Mouse (Mus musculus): ENCODE measurements around the gene Catsperg1.

The Catsperg1 gene

GRCm38 (mm10) chr7:29158264-29158663 lies 55.6 kb downstream of the Catsperg1 start:
- Histone ChIP-seq H3K36me3 (ENCODE audit: insufficient read depth, low read length) (peaks cover 13% of the 10 kb centered on the region), H3K9me3 (ENCODE audit: low read length) (no peaks in the 10 kb centered on the region), H3K27me3 (ENCODE audit: insufficient read depth, low read length) (peaks cover 18% of the 10 kb centered on the region; the same call in 1 of the 2 replicates), H3K4me3 (replicated peaks; ENCODE audit: low read length) (peak overlapping the region; percentile 72), H3K4me1 (replicated peaks; ENCODE audit: low read depth, low read length) (peaks cover 78% of the 10 kb centered on the region)
- TF ChIP-seq POU5F1 (IDR thresholded peaks at IDR 0.05; ENCODE audit: borderline replicate concordance, low read length) (no peak), NANOG (IDR thresholded peaks at IDR 0.05; ENCODE audit: borderline replicate concordance, low read length) (no peak), CTCF (conservative IDR thresholded peaks at IDR 0.05; ENCODE audit: low read length) (no peak)

GRCm38 (mm10) chr7:29155838-29156782 lies 57.7 kb downstream of the Catsperg1 start, which contains the start of gene Fam98c:
Fam98c (minus strand) TSS chr7:29156234.
- Histone ChIP-seq H3K4me3 (replicated peaks; ENCODE audit: low read length) (peak within 1 kb of the TSS; percentile 99), H3K27me3 (ENCODE audit: insufficient read depth, low read length) (peaks cover 14% of the 10 kb centered on the region; the same call in 1 of the 2 replicates), H3K36me3 (ENCODE audit: insufficient read depth, low read length) (peaks cover 23% of the 10 kb centered on the region), H3K9me3 (ENCODE audit: low read length) (no peaks in the 10 kb centered on the region), H3K4me1 (replicated peaks; ENCODE audit: low read depth, low read length) (peaks cover 61% of the 10 kb centered on the region)
- TF ChIP-seq POU5F1 (IDR thresholded peaks at IDR 0.05; ENCODE audit: borderline replicate concordance, low read length): no peak
- TF ChIP-seq CTCF (conservative IDR thresholded peaks at IDR 0.05; ENCODE audit: low read length): no peak
- no peak for TF ChIP-seq NANOG (IDR thresholded peaks at IDR 0.05; ENCODE audit: borderline replicate concordance, low read length)

DNA sequence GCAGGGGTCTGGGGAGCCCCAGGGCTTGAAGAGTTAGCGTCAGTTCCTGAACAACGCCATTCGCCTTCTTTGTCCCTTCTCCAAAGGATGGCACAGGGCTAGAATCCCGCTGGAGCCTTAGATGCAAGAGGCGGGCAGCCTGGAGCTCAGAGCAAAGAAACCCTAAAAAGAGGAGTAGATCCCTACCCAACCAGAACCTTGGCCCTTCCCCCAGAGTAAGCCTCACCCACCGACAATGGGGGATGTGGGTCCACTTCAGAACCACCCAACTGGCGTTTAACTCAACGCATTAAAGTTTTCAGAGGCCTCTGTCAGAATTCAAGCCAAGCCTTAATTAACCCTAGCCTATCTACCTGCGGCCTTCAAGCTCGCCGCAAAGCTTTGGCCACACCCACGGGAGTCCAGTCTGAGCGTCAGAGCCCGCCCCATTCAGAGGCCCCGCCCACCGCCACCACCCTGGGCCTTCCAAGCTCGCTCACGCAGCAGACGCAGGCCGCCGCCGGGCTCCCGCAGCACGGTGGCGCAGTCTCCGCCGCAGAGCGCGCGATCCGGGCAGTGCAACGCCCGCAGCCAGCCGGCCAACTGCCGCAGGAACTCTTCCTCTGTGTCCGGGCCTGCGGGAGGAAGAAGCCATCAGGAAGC lies 58.5 kb downstream of the Catsperg1 start:
- Histone ChIP-seq H3K27me3 (ENCODE audit: insufficient read depth, low read length) (peaks cover 9% of the 10 kb centered on the region; the same call in 1 of the 2 replicates), H3K9me3 (ENCODE audit: low read length) (no peaks in the 10 kb centered on the region), H3K4me1 (replicated peaks; ENCODE audit: low read depth, low read length) (peaks cover 57% of the 10 kb centered on the region), H3K4me3 (replicated peaks; ENCODE audit: low read length) (peak overlapping the region; percentile 99), H3K36me3 (ENCODE audit: insufficient read depth, low read length) (peaks cover 23% of the 10 kb centered on the region)
- TF ChIP-seq NANOG (IDR thresholded peaks at IDR 0.05; ENCODE audit: borderline replicate concordance, low read length): no peak
- TF ChIP-seq POU5F1 (IDR thresholded peaks at IDR 0.05; ENCODE audit: borderline replicate concordance, low read length): no peak
- TF ChIP-seq CTCF (conservative IDR thresholded peaks at IDR 0.05; ENCODE audit: low read length): no peak

- TF ChIP-seq CTCF (conservative IDR thresholded peaks at IDR 0.05; ENCODE audit: low read length): peak; percentile 64
- TF ChIP-seq POU5F1 (IDR thresholded peaks at IDR 0.05; ENCODE audit: borderline replicate concordance, low read length): no peak
- peak overlapping the region; percentile 99; the same call in 1 of the 2 replicates for H3K4me3 ChIP-seq (replicated peaks; ENCODE audit: low read length)
- H3K27me3 ChIP-seq (ENCODE audit: insufficient read depth, low read length): no peaks in the 10 kb centered on the region
- H3K36me3 ChIP-seq (ENCODE audit: insufficient read depth, low read length): peaks cover 33% of the 10 kb centered on the region
- peaks cover 47% of the 10 kb centered on the region for H3K4me1 ChIP-seq (replicated peaks; ENCODE audit: low read depth, low read length)
- no peaks in the 10 kb centered on the region for H3K9me3 ChIP-seq (ENCODE audit: low read length)
Measured at GRCm38 (mm10) chr7:29154018-29154720, 59.7 kb downstream of the Catsperg1 start.

DNA sequence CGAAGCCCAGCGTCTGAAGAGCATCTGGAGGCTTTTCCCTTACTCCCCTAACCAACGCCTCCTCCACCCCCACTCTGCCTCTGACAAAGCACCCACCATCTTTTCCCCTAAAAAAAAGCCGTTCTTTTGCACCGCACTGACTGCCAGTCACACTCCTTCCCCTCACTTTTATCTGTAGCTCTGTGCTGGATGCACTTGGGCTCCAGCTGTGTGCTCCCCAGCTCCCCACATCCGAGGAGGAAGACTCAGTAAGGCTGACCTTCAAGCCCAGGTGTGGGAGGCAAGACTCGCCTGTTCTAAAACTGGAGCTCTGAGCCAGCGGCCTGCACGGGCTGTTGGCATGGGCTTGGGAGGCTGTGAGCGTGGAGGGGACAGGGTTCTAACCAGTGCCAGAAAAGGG lies 62.3 kb downstream of the Catsperg1 start:
- TF ChIP-seq NANOG (IDR thresholded peaks at IDR 0.05; ENCODE audit: borderline replicate concordance, low read length): no peak
- TF ChIP-seq CTCF (conservative IDR thresholded peaks at IDR 0.05; ENCODE audit: low read length): no peak
- TF ChIP-seq POU5F1 (IDR thresholded peaks at IDR 0.05; ENCODE audit: borderline replicate concordance, low read length): no peak
- H3K4me1 ChIP-seq (replicated peaks; ENCODE audit: low read depth, low read length): peaks cover 28% of the 10 kb centered on the region
- H3K9me3 ChIP-seq (ENCODE audit: low read length): no peaks in the 10 kb centered on the region
- H3K36me3 ChIP-seq (ENCODE audit: insufficient read depth, low read length): peaks cover 51% of the 10 kb centered on the region
- H3K27me3 ChIP-seq (ENCODE audit: insufficient read depth, low read length): no peaks in the 10 kb centered on the region
- H3K4me3 ChIP-seq (replicated peaks; ENCODE audit: low read length): no peak overlapping the region

DNA sequence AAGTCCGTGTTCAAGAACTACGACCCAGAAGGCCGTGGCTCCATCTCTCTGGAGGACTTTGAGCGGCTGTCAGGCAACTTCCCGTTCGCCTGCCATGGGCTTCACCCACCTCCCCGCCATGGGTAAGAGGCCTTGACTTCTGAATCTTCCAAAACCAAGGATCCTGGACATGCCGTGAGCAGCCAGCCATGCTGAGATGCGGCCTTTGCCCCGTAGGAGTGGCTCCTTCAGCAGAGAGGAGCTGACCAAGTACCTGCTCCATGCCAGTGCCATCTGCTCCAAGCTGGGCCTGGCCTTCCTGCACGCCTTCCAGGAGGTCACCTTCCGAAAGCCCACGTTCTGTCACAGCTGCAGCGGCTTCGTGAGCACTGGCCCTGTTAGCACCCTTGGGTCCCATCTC lies 65.1 kb downstream of the Catsperg1 start:
- H3K4me1 ChIP-seq (replicated peaks; ENCODE audit: low read depth, low read length): peaks cover 19% of the 10 kb centered on the region
- no peaks in the 10 kb centered on the region for H3K27me3 ChIP-seq (ENCODE audit: insufficient read depth, low read length)
- no peak overlapping the region for H3K4me3 ChIP-seq (replicated peaks; ENCODE audit: low read length)
- no peak for TF ChIP-seq POU5F1 (IDR thresholded peaks at IDR 0.05; ENCODE audit: borderline replicate concordance, low read length)
- TF ChIP-seq CTCF (conservative IDR thresholded peaks at IDR 0.05; ENCODE audit: low read length): no peak
- TF ChIP-seq NANOG (IDR thresholded peaks at IDR 0.05; ENCODE audit: borderline replicate concordance, low read length): no peak
- peaks cover 58% of the 10 kb centered on the region for H3K36me3 ChIP-seq (ENCODE audit: insufficient read depth, low read length)
- no peaks in the 10 kb centered on the region for H3K9me3 ChIP-seq (ENCODE audit: low read length)

- Histone ChIP-seq H3K4me3 (replicated peaks; ENCODE audit: low read length) (no peak overlapping the region), H3K27me3 (ENCODE audit: insufficient read depth, low read length) (no peaks in the 10 kb centered on the region), H3K9me3 (ENCODE audit: low read length) (no peaks in the 10 kb centered on the region), H3K4me1 (replicated peaks; ENCODE audit: low read depth, low read length) (peaks cover 13% of the 10 kb centered on the region), H3K36me3 (ENCODE audit: insufficient read depth, low read length) (peaks cover 56% of the 10 kb centered on the region)
- TF ChIP-seq NANOG (IDR thresholded peaks at IDR 0.05; ENCODE audit: borderline replicate concordance, low read length): no peak
- no peak for TF ChIP-seq POU5F1 (IDR thresholded peaks at IDR 0.05; ENCODE audit: borderline replicate concordance, low read length)
- TF ChIP-seq CTCF (conservative IDR thresholded peaks at IDR 0.05; ENCODE audit: low read length): no peak
Measured at GRCm38 (mm10) chr7:29146625-29147367, 67.0 kb downstream of the Catsperg1 start.

Measured in E14TG2a.4 (cell line).